Mouse (Mus musculus): ENCODE results near the gene P2rx7. TPM values are rescaled to one million over a fixed set of nuclear protein-coding genes. Genes with fewer than 3 reads are reported as not detected.

Gene P2rx7
- polyA plus RNA-seq, 1 experiment from 2014 or later = 1.3 TPM

DNA sequence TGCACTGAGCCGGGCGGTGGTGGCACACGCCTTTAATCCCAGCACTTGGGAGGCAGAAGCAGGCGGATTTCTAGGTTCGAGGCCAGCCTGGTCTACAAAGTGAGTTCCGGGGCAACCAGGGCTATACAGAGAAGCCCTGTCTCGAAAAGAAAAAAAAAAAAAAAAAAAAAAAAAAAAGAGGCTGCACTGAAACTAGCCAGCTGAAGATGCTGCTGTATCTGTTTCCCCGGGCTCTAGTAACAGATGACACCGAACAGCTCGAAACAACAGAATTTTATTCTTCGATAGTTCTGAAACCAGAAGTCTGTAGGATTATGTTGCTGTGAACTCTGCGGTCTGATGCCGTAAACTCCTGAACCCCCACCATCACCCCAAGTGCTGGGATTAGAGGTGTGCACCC lies 81.7 kb downstream of the P2rx7 start:
- Histone ChIP-seq H3K27ac (ENCODE audit: low read length) (no peak overlapping the region), H3K4me1 (ENCODE audit: control insufficient read depth, low read depth, low read length) (no peaks in the 10 kb centered on the region; the same call in 1 of the 2 replicates), H3K9me3 (replicated peaks; ENCODE audit: control insufficient read depth, low read length) (no peaks in the 10 kb centered on the region), H3K36me3 (ENCODE audit: control insufficient read depth, insufficient read depth) (no peaks in the 10 kb centered on the region), H3K4me2 (ENCODE audit: low read depth, low read length) (no peak overlapping the region), H3K4me3 (ENCODE audit: low read depth, low read length) (no peak overlapping the region), H3K27me3 (ENCODE audit: control insufficient read depth, insufficient read depth, low read depth, low read length) (no peaks in the 10 kb centered on the region), H3K9ac (ENCODE audit: low read depth, low read length) (no peak overlapping the region)
- WGBS (ENCODE audit: insufficient replicate concordance) = 77% methylated on average over 13 of the region's 13 CpGs
- ATAC-seq (ENCODE audit: low read depth) = no peak

DNA sequence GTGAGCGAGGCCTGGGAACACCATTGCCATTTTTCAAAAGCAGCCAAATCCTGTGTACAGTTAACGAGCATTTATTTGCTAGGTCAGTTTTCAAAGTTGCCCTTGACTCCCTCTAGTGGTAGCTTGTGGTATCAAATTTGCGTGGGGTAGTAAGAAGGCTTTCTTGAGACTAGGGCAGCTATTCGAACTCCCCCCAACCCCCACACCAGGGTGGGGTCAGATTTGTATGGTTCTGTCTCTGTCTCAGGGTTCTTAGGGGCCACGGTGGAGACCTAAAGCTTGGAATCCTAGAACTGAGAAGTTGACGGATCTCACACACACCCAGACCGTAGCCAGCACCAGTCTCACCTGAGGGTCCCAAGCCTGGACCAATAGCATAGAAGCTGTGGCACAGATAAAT lies 82.4 kb downstream of the P2rx7 start:
- WGBS (ENCODE audit: insufficient replicate concordance) = 21% methylated on average over 7 of the region's 7 CpGs

DNA sequence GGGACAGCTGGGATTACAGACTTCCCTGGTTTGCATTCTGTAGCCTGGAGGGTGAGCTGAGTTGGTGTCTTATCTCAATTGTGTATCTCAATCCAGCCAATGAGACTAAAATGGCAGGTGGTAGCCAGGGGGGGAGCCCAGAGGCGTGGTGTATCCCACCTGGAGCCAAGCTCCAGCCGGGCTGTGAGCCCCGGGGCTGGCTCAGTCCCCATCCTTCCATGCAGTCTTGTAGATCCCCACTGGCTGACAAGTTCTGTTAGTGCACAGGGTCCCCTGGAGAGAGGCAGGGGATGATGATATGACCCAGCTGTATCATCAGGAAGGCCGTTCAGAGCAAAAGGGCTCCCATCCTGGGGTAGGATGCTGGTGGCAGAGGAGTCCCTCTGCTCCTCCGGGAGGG lies 82.9 kb downstream of the P2rx7 start:
- Histone ChIP-seq H3K27ac (ENCODE audit: low read length) (no peak overlapping the region), H3K9ac (ENCODE audit: low read depth, low read length) (no peak overlapping the region), H3K27me3 (ENCODE audit: control insufficient read depth, insufficient read depth, low read depth, low read length) (no peaks in the 10 kb centered on the region), H3K4me1 (ENCODE audit: control insufficient read depth, low read depth, low read length) (peaks cover 5% of the 10 kb centered on the region; the same call in 1 of the 2 replicates), H3K36me3 (ENCODE audit: control insufficient read depth, insufficient read depth) (no peaks in the 10 kb centered on the region), H3K4me3 (ENCODE audit: low read depth, low read length) (no peak overlapping the region), H3K9me3 (replicated peaks; ENCODE audit: control insufficient read depth, low read length) (no peaks in the 10 kb centered on the region), H3K4me2 (ENCODE audit: low read depth, low read length) (no peak overlapping the region)
- WGBS (ENCODE audit: insufficient replicate concordance) = 78% methylated on average over 5 of the region's 5 CpGs
- ATAC-seq (ENCODE audit: low read depth) = no peak

More for the DNA sequence above, 82.4 kb downstream of the P2rx7 start:
- Histone ChIP-seq H3K4me3 (ENCODE audit: low read depth, low read length) (no peak overlapping the region), H3K9me3 (replicated peaks; ENCODE audit: control insufficient read depth, low read length) (no peaks in the 10 kb centered on the region), H3K36me3 (ENCODE audit: control insufficient read depth, insufficient read depth) (no peaks in the 10 kb centered on the region), H3K9ac (ENCODE audit: low read depth, low read length) (no peak overlapping the region), H3K4me1 (ENCODE audit: control insufficient read depth, low read depth, low read length) (peaks cover 4% of the 10 kb centered on the region; the same call in 1 of the 2 replicates), H3K4me2 (ENCODE audit: low read depth, low read length) (no peak overlapping the region), H3K27me3 (ENCODE audit: control insufficient read depth, insufficient read depth, low read depth, low read length) (no peaks in the 10 kb centered on the region), H3K27ac (ENCODE audit: low read length) (no peak overlapping the region)
- no peak for ATAC-seq (ENCODE audit: low read depth)

DNA sequence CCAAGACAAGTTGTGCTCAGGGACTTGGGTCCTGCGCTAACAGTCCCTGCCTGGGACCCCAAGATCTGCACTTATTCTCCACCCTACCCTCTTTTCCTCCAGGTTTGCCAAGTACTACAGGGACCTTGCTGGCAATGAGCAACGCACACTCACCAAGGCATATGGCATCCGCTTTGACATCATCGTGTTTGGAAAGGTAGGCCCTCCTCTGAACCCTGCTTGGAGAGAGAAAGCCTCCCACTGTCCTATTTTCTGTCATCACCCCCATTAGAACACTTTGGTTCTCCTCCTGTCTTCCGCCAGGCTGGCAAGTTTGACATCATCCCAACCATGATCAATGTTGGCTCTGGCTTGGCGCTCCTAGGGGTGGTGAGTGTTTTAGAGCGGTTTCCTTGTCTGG lies 83.4 kb downstream of the P2rx7 start:
- no peak overlapping the region for H3K9ac ChIP-seq (ENCODE audit: low read depth, low read length)
- no peak overlapping the region for H3K27ac ChIP-seq (ENCODE audit: low read length)
- no peak overlapping the region for H3K4me3 ChIP-seq (ENCODE audit: low read depth, low read length)
- no peak overlapping the region for H3K4me2 ChIP-seq (ENCODE audit: low read depth, low read length)
- H3K27me3 ChIP-seq (ENCODE audit: control insufficient read depth, insufficient read depth, low read depth, low read length) = no peaks in the 10 kb centered on the region
- 84% methylated on average over 7 of the region's 7 CpGs for WGBS (ENCODE audit: insufficient replicate concordance)
- peaks cover 10% of the 10 kb centered on the region for H3K4me1 ChIP-seq (ENCODE audit: control insufficient read depth, low read depth, low read length)
- H3K36me3 ChIP-seq (ENCODE audit: control insufficient read depth, insufficient read depth) = no peaks in the 10 kb centered on the region
- no peak for ATAC-seq (ENCODE audit: low read depth)
- no peaks in the 10 kb centered on the region for H3K9me3 ChIP-seq (replicated peaks; ENCODE audit: control insufficient read depth, low read length)

DNA sequence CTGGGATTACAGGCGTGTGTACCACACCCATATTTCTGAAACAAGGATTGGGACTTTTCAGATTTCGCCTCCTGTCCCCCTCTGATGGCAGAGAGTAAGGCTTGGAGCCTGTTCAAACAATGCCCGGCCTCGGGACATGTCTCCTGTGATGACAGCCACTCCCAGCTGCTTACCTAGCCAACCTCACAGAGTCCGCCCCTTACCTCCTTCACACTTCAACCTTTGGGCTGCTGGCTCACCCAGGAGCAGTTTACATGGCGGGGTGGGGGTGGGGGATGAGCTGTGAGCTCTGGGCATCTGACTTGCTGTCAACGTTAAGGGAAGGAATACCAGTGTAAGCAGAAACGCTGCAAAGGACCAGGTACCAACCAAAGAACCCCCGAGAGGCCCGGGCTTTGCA lies 87.1 kb downstream of the P2rx7 start:
- H3K27ac ChIP-seq (ENCODE audit: low read length) = no peak overlapping the region
- ATAC-seq (ENCODE audit: low read depth) = 0 out of 2 replicates have a peak, but pooled peaks have one; percentile 20
- no peak overlapping the region for H3K4me3 ChIP-seq (ENCODE audit: low read depth, low read length)
- H3K27me3 ChIP-seq (ENCODE audit: control insufficient read depth, insufficient read depth, low read depth, low read length) = no peaks in the 10 kb centered on the region
- no peaks in the 10 kb centered on the region for H3K36me3 ChIP-seq (ENCODE audit: control insufficient read depth, insufficient read depth)
- WGBS (ENCODE audit: insufficient replicate concordance) = 61% methylated on average over 10 of the region's 10 CpGs
- no peak overlapping the region for H3K9ac ChIP-seq (ENCODE audit: low read depth, low read length)
- H3K4me1 ChIP-seq (ENCODE audit: control insufficient read depth, low read depth, low read length) = peaks cover 22% of the 10 kb centered on the region
- H3K4me2 ChIP-seq (ENCODE audit: low read depth, low read length) = no peak overlapping the region
- no peaks in the 10 kb centered on the region for H3K9me3 ChIP-seq (replicated peaks; ENCODE audit: control insufficient read depth, low read length)

GRCm38 (mm10) chr5:122731321-122731720 lies 87.6 kb downstream of the P2rx7 start:
- Histone ChIP-seq H3K9ac (ENCODE audit: low read depth, low read length) (no peak overlapping the region), H3K36me3 (ENCODE audit: control insufficient read depth, insufficient read depth) (no peaks in the 10 kb centered on the region), H3K4me2 (ENCODE audit: low read depth, low read length) (no peak overlapping the region), H3K4me1 (ENCODE audit: control insufficient read depth, low read depth, low read length) (peaks cover 22% of the 10 kb centered on the region), H3K9me3 (replicated peaks; ENCODE audit: control insufficient read depth, low read length) (no peaks in the 10 kb centered on the region), H3K27me3 (ENCODE audit: control insufficient read depth, insufficient read depth, low read depth, low read length) (no peaks in the 10 kb centered on the region), H3K4me3 (ENCODE audit: low read depth, low read length) (no peak overlapping the region), H3K27ac (ENCODE audit: low read length) (peak overlapping the region; percentile 4)
- WGBS (ENCODE audit: insufficient replicate concordance) = 35% methylated on average over 8 of the region's 8 CpGs
- peak; percentile 42; the same call in 1 of the 2 replicates for ATAC-seq (ENCODE audit: low read depth)

- Histone ChIP-seq H3K27me3 (ENCODE audit: control insufficient read depth, insufficient read depth, low read depth, low read length) (no peaks in the 10 kb centered on the region), H3K9me3 (replicated peaks; ENCODE audit: control insufficient read depth, low read length) (no peaks in the 10 kb centered on the region), H3K4me1 (ENCODE audit: control insufficient read depth, low read depth, low read length) (peaks cover 22% of the 10 kb centered on the region), H3K36me3 (ENCODE audit: control insufficient read depth, insufficient read depth) (no peaks in the 10 kb centered on the region), H3K4me3 (ENCODE audit: low read depth, low read length) (no peak overlapping the region), H3K27ac (ENCODE audit: low read length) (peak overlapping the region; percentile 66), H3K9ac (ENCODE audit: low read depth, low read length) (0 out of 2 replicates have a peak overlapping the region, but pooled peaks have one; percentile 5), H3K4me2 (ENCODE audit: low read depth, low read length) (peak overlapping the region; percentile 17; the same call in 1 of the 2 replicates)
- 13% methylated on average over 15 of the region's 15 CpGs for WGBS (ENCODE audit: insufficient replicate concordance)
- ATAC-seq (ENCODE audit: low read depth) = no peak; the same call in 1 of the 2 replicates
These were observed 88.4 kb downstream of the P2rx7 start for GRCm38 (mm10) chr5:122731991-122732673.

DNA sequence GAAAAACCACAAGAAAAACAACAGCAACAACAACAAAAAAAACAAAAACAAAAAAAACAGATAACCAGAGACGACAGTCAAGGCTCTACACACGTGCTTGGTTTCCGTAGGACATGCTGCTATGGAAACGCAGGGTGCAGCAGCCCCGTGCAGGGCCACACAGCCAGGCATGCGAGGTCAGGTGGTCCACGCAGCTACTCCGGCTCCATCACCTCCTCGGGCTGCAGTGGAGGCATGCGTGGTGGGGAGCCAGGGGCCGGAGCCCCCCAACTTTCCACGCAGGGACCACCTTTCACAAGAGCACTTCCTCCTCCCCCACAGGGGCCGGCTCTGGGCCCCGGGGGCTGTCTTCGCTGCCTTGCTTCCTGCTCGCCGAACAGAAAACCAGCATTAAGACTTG lies 90.2 kb downstream of the P2rx7 start:
- H3K27me3 ChIP-seq (ENCODE audit: control insufficient read depth, insufficient read depth, low read depth, low read length) = no peaks in the 10 kb centered on the region
- ATAC-seq (ENCODE audit: low read depth) = no peak
- 22% methylated on average over 17 of the region's 17 CpGs for WGBS (ENCODE audit: insufficient replicate concordance)
- peaks cover 22% of the 10 kb centered on the region for H3K4me1 ChIP-seq (ENCODE audit: control insufficient read depth, low read depth, low read length)
- H3K4me2 ChIP-seq (ENCODE audit: low read depth, low read length) = peak overlapping the region; percentile 33
- H3K9me3 ChIP-seq (replicated peaks; ENCODE audit: control insufficient read depth, low read length) = no peaks in the 10 kb centered on the region
- no peak overlapping the region; the same call in 1 of the 2 replicates for H3K4me3 ChIP-seq (ENCODE audit: low read depth, low read length)
- no peak overlapping the region for H3K9ac ChIP-seq (ENCODE audit: low read depth, low read length)
- H3K36me3 ChIP-seq (ENCODE audit: control insufficient read depth, insufficient read depth) = no peaks in the 10 kb centered on the region
- H3K27ac ChIP-seq (ENCODE audit: low read length) = no peak overlapping the region

DNA sequence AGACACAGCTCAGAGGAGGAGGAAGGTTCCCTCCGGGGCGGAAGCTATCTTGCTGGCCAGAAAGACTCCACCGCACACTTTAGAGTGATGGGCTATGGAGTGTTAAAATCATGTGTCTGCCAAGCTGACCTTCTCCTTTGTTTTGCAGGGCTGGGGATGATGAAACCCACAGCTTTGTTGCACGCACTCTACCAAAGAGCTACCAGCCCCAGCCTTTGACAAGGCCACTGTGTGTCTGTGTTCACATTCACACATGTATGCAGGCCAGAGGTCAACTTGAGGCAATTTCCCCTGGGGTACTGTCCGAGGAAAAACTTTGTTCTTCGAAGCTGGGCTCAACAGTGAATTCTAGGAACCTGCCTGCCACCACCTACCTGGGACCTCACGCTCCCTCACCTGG lies 92.1 kb downstream of the P2rx7 start:
- Histone ChIP-seq H3K27ac (ENCODE audit: low read length) (no peak overlapping the region), H3K27me3 (ENCODE audit: control insufficient read depth, insufficient read depth, low read depth, low read length) (no peaks in the 10 kb centered on the region), H3K9ac (ENCODE audit: low read depth, low read length) (no peak overlapping the region), H3K4me2 (ENCODE audit: low read depth, low read length) (no peak overlapping the region), H3K4me3 (ENCODE audit: low read depth, low read length) (no peak overlapping the region), H3K4me1 (ENCODE audit: control insufficient read depth, low read depth, low read length) (peaks cover 18% of the 10 kb centered on the region), H3K36me3 (ENCODE audit: control insufficient read depth, insufficient read depth) (no peaks in the 10 kb centered on the region), H3K9me3 (replicated peaks; ENCODE audit: control insufficient read depth, low read length) (no peaks in the 10 kb centered on the region)
- ATAC-seq (ENCODE audit: low read depth) = peak; percentile 35
- WGBS (ENCODE audit: insufficient replicate concordance) = 74% methylated on average over 7 of the region's 7 CpGs
